Mouse (Mus musculus): Measurements from ENCODE around the gene Tgfa.
A peak's percentile ranks its signal among the peaks of the same experiment; 100 is the strongest.

Tgfa gene

GRCm38 (mm10) chr6:86194941-86195932, at the start of gene Tgfa:
Gene Tgfa (plus strand): TSS chr6:86195223.
- peak; percentile 84 for DNase-seq (ENCODE audit: low spot score)

DNA sequence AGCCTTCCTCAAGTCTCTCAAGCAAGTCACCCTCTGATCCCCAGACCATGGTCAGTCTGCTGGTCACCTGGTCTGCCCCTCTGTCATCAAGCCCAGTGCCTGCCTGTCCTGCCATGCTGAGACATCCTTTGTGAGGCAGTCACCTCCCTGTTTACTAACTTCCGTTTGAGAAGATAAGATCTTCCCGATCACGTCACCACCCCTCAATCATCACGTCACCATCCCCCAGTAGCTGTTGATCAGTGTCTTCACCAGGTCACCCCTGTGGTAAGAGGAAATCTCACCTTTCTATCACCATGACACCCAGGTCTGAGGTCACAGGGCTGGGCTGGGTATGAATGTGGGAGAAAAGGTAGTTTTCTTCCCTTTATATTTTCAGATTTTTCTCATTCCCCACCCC, 46.5 kb upstream of the Tgfa start:
- DNase-seq (ENCODE audit: low spot score): no peak

DNA sequence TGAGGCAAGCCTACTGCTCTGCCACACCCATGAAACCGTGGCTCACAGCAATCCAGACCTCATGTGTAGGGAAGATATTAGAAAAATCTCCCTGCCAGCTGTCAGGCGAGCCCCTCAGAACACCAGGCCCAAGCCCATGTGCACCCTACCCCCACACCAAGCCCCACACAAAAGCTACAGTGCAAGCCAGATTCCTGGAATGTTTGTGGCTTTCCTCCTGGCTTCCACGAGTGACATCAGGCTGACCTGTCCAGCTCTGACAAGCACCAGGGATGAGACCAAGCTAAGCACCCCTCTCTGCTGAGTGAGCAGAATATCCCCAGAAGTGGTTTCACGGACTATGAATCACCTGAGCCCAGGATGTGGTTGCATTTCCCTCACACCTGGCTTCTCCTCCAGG, 46.0 kb upstream of the Tgfa start:
- DNase-seq (ENCODE audit: low spot score): no peak

DNA sequence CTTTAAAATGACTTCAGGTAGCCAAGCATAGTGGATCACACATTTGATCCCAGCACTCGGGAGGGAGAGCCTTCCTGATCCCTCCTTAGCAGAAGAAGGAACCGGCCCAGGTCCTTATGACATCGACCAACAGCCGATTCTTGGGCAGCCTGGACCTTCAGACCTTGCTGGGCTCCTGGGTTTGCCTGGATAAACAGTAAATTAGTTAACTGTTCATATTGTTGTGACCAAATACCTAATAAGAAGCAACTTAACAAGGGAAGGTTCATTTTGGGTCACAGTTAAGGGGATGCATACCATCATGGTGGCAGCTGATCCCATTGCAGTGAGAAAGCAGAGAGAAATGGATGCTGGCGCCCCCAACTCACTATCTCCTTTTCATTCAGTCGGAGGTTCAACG, 42.3 kb upstream of the Tgfa start:
- no peak for DNase-seq (ENCODE audit: low spot score)

GRCm38 (mm10) chr6:86153436-86153990, 41.5 kb upstream of the Tgfa start:
- DNase-seq (ENCODE audit: low spot score): no peak

DNA sequence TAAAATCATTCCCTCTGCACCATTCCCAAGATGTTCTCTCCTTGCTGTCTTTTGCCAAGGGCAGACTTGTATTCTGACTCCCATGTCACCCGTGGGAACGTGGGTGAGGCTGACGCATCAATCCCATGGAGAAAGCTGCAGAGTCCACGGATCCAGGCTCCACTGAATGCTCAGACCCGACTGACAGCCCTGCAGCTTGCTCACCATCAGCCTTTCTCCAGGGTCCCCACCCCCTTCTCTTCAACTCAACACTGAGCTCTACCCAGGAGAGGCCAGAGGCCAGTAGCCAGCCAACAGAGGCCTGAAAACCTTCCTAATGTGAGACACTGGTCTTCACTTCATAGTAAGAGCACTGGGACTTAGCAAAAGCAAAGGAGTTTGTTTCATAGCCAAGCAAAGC, 41.0 kb upstream of the Tgfa start:
- no peak for DNase-seq (ENCODE audit: low spot score)

- DNase-seq (ENCODE audit: low spot score): no peak
Observed at GRCm38 (mm10) chr6:86154481-86154880, 40.5 kb upstream of the Tgfa start.

GRCm38 (mm10) chr6:86157253-86158234, 37.5 kb upstream of the Tgfa start:
- DNase-seq (ENCODE audit: low spot score): peak; percentile 51

DNA sequence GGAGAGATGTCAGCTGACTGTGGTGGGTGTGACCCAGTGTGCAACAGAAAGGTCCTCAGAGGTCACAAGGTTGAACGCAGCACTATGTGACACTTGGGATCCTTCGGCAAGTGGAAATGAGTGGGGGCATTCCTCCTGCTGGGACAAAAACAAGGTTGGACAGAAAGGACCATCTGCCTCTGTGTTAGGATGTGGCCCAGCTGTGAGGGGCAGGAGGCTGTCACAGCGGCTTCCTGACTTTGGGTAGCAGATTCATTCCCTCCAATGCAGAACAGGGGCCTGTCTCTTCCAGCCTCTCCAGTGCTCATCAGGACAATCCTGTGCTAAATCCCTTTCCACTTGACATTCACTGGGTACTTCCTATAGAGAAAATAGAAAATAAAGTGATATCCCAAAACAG, 34.1 kb upstream of the Tgfa start:
- no peak for DNase-seq (ENCODE audit: low spot score)

GRCm38 (mm10) chr6:86161586-86161985, 33.4 kb upstream of the Tgfa start:
- DNase-seq (ENCODE audit: low spot score): no peak

DNA sequence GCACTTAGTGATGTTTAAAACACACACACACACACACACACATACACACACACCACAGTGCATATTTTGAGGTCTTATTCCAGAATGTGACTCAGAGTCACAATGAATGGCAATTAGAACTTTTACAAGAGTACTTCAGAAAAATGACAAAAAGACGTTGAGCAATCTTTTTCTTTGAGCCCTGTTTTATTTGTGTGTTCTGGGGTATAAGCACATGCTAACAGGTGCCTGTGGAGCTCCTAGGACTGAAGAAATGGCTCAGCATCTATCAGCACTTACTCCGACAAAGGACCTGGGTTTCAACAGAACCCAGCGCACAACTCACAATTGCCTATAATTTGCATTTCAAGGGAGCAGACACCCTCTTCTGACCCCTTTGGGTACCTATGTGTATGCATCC, 31.0 kb upstream of the Tgfa start:
- DNase-seq (ENCODE audit: low spot score): no peak

DNA sequence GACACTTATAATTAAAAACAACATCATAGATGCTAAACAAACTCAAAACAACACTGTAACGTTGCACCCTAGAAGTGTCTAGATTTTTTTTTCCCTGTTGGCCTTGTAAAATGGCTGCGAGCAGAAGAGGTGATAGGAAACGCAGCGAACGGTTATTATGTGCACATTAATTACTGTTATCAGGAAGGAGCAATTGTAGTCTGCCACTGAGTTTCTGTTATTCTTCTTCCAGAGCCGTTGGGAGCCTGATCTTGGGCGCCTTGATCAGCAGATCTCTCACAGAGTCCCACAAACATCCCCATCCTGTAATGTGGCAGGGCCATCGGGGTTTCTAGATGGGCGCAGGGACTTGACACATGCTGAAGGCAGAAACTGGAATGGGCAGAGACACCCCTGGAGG, 28.6 kb upstream of the Tgfa start:
- no peak for DNase-seq (ENCODE audit: low spot score)

- no peak for DNase-seq (ENCODE audit: low spot score)
Observed at GRCm38 (mm10) chr6:86167851-86168250, 27.2 kb upstream of the Tgfa start.

- DNase-seq (ENCODE audit: low spot score): no peak
Observed at GRCm38 (mm10) chr6:86169166-86169565, 25.9 kb upstream of the Tgfa start.

- DNase-seq (ENCODE audit: low spot score): no peak
Observed at GRCm38 (mm10) chr6:86176236-86176635, 18.8 kb upstream of the Tgfa start.

DNA sequence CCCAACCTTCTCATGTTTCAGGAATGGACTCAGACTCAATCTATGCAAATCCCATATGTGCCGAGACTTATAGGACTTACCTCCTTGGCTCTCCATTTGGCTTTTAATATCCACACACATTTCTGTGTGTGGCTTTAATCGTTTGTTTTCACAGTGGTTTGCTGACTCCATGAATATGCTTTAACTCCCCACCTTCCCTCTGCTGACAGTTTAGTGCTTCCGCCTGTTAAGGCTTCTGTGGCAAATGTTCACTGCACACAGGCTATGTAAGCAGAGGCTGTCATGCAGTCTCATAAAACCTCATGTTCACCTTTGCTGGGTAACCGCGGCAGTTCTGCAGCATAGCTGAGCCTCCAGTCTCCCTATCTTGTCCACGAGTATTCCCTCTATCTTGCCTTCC, 18.3 kb upstream of the Tgfa start:
- no peak for DNase-seq (ENCODE audit: low spot score)

DNA sequence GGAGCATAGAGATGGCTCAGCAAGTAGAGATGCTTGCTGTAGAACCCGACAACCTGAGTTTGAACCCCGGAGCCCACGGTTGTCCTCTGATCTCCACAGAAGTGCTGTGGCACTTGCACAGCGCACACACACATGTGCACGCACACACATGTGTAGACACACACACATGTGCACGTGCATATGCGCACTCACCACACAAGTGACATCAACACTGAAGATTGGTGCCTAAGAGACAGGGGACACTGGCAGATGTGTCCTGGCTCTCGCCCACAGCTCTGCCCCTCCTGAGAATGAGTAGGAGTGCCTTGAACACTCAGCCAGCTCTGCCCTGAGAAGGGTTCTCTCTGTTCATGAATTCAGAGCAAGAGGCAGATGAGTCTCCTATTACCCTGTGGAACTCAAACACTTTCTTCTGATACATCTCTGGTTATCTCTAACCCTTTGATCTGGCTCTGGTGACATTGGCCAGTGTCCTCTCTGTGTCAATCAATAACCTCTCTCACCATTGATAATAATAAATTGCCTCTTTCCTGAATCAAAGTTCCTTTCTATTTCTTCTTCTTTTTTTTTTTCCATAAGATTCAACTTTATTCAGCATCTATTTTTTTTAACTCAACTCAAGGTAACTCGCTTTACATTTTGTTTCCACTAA, 17.6 kb upstream of the Tgfa start:
- no peak for DNase-seq (ENCODE audit: low spot score)

DNA sequence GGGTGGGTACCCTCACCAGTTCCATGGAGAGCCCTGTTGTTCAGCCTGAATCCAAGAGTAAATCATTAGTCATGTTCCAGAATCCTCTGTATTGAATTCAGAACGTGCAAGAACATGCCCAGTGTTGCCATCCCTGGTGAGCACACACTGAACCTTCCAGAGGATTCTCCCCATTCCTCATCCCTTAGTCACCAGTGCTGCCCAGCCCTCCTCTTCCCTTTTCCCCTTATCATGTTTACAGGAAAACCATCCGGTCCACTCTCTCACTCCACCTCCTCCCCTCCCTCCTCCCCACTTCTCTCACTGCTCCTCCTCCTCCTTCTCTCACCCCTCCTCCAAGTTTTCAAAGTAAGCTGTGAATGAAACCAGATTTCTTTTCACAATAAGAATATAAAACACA, 14.4 kb upstream of the Tgfa start:
- no peak for DNase-seq (ENCODE audit: low spot score)

- no peak for DNase-seq (ENCODE audit: low spot score)
Observed at GRCm38 (mm10) chr6:86182016-86182415, 13.0 kb upstream of the Tgfa start.

- DNase-seq (ENCODE audit: low spot score): no peak
Observed at GRCm38 (mm10) chr6:86182626-86183025, 12.4 kb upstream of the Tgfa start.

GRCm38 (mm10) chr6:86186106-86186955, 8.7 kb upstream of the Tgfa start:
- no peak for DNase-seq (ENCODE audit: low spot score)
